Mouse (Mus musculus): Measurements from ENCODE around the gene Fn1. TPM values are rescaled to one million over a fixed set of nuclear protein-coding genes. Genes with fewer than 3 reads are reported as not detected.
A peak's percentile ranks its signal among the peaks of the same experiment; 100 is the strongest.

The Fn1 gene
- total RNA-seq, 2 experiments from 2014 or later, result 72.1 to 89.4 TPM

DNA sequence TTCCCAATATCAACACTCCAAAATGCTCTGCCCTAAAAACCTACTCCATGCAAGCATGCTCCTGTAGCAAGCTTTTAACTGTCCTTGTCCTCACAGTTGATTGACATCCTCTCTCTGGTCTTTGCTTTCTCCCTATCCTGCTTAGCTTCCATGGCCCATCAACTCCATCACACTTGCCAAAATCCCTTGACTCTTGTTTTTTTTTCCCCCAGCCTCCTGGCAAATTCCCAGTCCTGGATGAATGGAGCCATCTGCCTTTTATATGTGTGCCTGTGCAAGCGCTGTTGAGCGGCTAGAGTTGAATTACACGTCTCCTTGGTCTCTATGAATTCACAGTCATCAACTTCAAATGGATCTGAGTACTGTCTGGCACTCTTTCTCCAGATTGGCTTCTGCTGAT is 112.6 kb downstream of the Fn1 start:
- DNase-seq (ENCODE audit: low spot score in 2 of 2), result peak; percentile 54 to 80

DNA sequence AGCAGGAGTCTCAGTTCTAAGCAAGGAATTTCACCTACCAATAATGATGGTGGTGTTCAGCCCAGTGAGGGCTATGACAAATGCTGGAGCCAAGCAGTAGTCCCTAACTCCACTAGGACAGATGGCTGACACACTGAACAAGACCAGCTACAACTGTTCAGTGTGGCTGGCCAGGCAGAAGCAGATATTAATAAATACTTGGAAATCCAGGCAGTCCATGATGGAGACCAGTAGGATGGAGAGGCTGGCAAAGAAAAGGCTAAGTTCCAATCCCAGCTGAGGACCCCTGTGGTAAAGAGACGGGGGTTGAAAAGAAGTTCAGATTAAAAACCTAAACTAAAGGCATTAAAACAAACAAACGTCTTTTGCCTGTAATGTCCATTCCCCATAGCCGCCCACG is 113.4 kb downstream of the Fn1 start:
- DNase-seq (ENCODE audit: low spot score in 2 of 2), result peak in 1 of 2 experiments; percentile 22

Other genes starting within 250 kb of the Fn1 start
- gene Abca12, start 238.3 kb downstream of the Fn1 start, total RNA-seq (2021), result under 1 TPM; 0.14 to 0.21 TPM
- 10 to 100 TPM; 33.0 to 34.2 TPM for gene Atic, start 96.0 kb downstream of the Fn1 start, total RNA-seq (2021)